Mouse (Mus musculus) heart, adult 2 months (tissue): ENCODE measurements at regions not wholly inside any gene's neighbourhood (a gene's known extent, or its start where the extent isn't known, plus 50 kb on each side); places are given as distances from the start of the nearest gene placed in this dataset.

ENCODE experiments used
- DNase-seq, 2 experiments: peaks; one replicate each; pipeline ENCODE4 v3.0.0; 2021
- H3K27ac ChIP-seq: fragments of 200-600 bp; 2 replicates; pipeline ENCODE4 v1.8.1; 2022
- H3K27me3 ChIP-seq: fragments of 200-500 bp; 2 replicates; pipeline ENCODE4 v1.6.1; 2012; ENCODE audit warnings: mild to moderate bottlenecking, low read length, inconsistent platforms, mixed read lengths; ENCODE audit not compliant: control insufficient read depth, insufficient read depth
- H3K36me3 ChIP-seq: fragments of 200-500 bp; 2 replicates; pipeline ENCODE4 v1.6.1; 2012; ENCODE audit warnings: low read length, inconsistent platforms; ENCODE audit not compliant: control insufficient read depth, insufficient read depth
- H3K4me1 ChIP-seq: fragments of 200-500 bp; 2 replicates; pipeline ENCODE4 v1.6.1; 2011; ENCODE audit warnings: low read length; ENCODE audit not compliant: control insufficient read depth, insufficient read depth
- H3K4me3 ChIP-seq: fragments of 200-600 bp; 2 replicates; pipeline ENCODE4 v1.8.1; 2022
- H3K79me2 ChIP-seq: fragments of 200-500 bp; replicated peaks from 2 replicates; pipeline ENCODE4 v1.6.1; 2012; ENCODE audit warnings: mild to moderate bottlenecking, inconsistent platforms, low read length, moderate library complexity, mixed read lengths; ENCODE audit not compliant: control insufficient read depth, insufficient read depth
- H3K9ac ChIP-seq: fragments of 200-500 bp; 2 replicates; pipeline ENCODE4 v1.6.1; 2012; ENCODE audit warnings: low read depth, mild to moderate bottlenecking, control low read depth, inconsistent platforms, low read length, mixed read lengths
- CTCF ChIP-seq: fragments of 200-600 bp; IDR thresholded peaks from 2 replicates; pipeline ENCODE4 v1.8.1; 2022; ENCODE audit warnings: antibody characterized with exemption, mild to moderate bottlenecking, moderate library complexity
- EP300 ChIP-seq: fragments of 200-500 bp; IDR thresholded peaks from 2 replicates; pipeline ENCODE4 v1.6.1; 2011; ENCODE audit warnings: low read depth, low read length, control low read depth; ENCODE audit not compliant: insufficient read depth
- POLR2A ChIP-seq: fragments of 200-500 bp; IDR thresholded peaks from 2 replicates; pipeline ENCODE4 v1.6.1; 2011; ENCODE audit warnings: mild to moderate bottlenecking, low read depth, low read length, control low read depth; ENCODE audit not compliant: insufficient read depth
- WGBS: fragments of 180-500 bp; shearing (Covaris S2); methylation state at CpG from one replicate; pipeline ENCODE4 v1.1.7; 2018; 5-methylcytosine and 5-hydroxymethylcytosine counted together
- intact Hi-C: fragments of 180-260 bp; cut with DNase I; formaldehyde crosslinking; loops from one replicate; pipeline ENCODE4 v1.15.1; 2025

DNA sequence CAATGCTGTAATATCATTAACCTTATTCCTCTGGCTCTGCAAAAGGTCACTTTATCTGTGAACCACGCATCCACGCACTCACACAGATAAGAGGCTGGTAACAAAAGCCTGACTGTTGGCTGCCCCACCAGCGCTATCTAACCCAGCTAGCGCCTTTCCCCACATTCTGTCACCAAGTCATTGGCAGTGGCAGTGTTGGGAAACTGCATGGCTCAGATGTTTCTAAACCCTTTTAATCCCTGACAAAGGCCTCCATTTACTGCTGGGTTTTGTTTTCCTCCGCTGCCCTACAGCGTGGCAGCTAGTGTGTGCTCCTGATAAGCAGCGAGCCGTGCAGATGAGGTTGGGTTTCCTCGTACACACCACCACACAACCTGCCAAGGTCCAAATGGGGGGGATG, 55.7 kb downstream of the Id4 start:
- no peaks in the 10 kb centered on the region for H3K79me2 ChIP-seq
- no peak for DNase-seq
- 38% methylated on average over 9 of the region's 9 CpGs for WGBS
- H3K4me1 ChIP-seq, result peaks cover 5% of the 10 kb centered on the region
- intact Hi-C loops, result no loop called here
- H3K4me3 ChIP-seq, result no peak overlapping the region
- H3K9ac ChIP-seq, result no peak overlapping the region
- no peaks in the 10 kb centered on the region for H3K27me3 ChIP-seq
- H3K36me3 ChIP-seq, result no peaks in the 10 kb centered on the region
- no peak overlapping the region for H3K27ac ChIP-seq
- TF ChIP-seq POLR2A (no peak), CTCF (no peak)

DNA sequence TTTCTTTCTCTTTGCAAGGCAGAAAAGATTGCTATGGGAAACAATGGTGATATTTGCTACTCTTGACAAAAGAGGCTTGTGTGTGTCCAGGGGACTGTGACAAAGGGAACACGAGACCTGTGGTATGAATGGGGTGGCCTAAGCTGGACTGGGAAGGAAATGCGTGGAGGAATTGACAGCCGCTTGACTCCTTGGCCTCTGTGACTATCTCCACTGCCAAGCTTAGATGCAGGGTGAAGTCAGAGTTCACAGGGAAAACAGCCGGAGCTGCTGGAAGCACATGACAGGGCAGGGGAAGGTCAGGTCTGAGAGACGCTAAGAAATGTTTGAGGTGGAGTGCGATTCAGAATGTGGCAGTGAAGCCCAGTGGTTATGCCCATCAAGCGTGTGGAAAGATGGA, 56.4 kb downstream of the Id4 start:
- TF ChIP-seq POLR2A, result no peak
- peak in 1 of 2 experiments; percentile 4 for DNase-seq
- Histone ChIP-seq H3K27ac (no peak overlapping the region), H3K27me3 (no peaks in the 10 kb centered on the region), H3K4me1 (peaks cover 5% of the 10 kb centered on the region), H3K4me3 (no peak overlapping the region), H3K79me2 (no peaks in the 10 kb centered on the region), H3K36me3 (no peaks in the 10 kb centered on the region), H3K9ac (no peak overlapping the region)
- intact Hi-C loops, result no loop called here
- WGBS, result 32% methylated on average over 7 of the region's 7 CpGs

DNA sequence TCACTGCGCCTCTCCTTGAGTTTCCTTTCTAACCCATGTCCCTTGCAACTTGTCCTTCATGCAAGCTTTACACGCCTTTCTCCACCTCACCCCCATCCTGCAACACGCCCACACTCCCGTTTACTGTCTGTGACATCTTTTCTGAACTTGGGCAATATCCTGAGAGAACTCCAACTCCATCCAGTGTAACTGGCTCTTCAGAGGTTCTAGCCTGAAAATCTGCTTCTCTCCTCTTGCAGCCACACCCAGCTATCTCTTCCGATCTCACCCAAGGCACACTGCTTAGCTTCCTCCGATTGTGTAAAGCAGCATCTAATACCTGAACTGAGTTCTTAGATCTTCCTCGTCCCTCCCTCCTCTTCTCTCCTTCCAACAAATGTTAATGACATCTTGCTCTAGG, 58.0 kb downstream of the Id4 start:
- Histone ChIP-seq H3K9ac (no peak overlapping the region), H3K27ac (no peak overlapping the region), H3K4me3 (no peak overlapping the region), H3K36me3 (no peaks in the 10 kb centered on the region), H3K79me2 (no peaks in the 10 kb centered on the region), H3K27me3 (no peaks in the 10 kb centered on the region), H3K4me1 (peaks cover 5% of the 10 kb centered on the region)
- intact Hi-C loops, result no loop called here
- WGBS, result 62% methylated on average over 7 of the region's 7 CpGs
- no peak for DNase-seq
- TF ChIP-seq EP300, result no peak
- TF ChIP-seq CTCF, result no peak
- TF ChIP-seq POLR2A, result no peak

DNA sequence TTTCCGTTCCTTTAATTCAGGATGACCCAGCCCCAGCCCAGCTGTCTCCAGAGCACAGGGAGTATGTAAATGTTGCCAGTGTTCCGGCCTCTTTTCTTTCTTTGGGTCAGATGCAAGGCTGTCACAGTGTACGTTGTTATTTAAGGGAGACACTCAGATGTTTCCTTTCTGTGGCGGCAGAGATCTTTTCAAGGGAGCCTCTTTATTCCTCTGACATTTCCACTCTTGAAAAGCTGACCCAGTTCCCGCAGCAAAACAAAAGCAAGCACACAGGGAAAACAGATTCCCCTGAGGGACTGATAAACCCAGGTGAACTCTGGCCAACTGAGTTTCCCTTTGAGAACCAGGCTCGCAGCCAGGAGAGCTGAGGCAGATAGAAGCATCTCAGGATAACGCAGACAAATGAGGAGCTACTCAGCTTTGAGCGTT, 63.3 kb downstream of the Id4 start:
- no peak overlapping the region for H3K9ac ChIP-seq

DNA sequence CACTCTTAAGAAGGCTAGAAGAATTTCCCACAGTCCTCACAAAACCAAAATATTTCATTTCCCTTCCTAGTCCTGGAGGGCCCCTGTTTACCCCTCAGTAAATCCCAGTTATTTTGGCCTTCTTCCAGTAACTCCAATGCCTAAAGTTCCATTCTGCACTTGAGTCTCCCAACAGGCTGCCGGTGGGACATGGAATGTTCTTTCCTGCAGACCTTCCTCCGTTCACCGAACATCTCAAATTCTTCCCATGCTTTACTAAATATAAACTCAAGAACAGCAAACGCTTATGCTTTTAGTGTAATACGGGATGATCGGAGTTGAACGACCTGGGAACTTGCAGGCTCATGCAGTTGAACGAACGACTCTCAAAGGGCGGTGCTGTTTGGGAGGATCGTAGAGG, 69.6 kb downstream of the Id4 start:
- H3K79me2 ChIP-seq, result no peaks in the 10 kb centered on the region
- H3K27me3 ChIP-seq, result no peaks in the 10 kb centered on the region
- TF ChIP-seq EP300, result no peak
- no peak for TF ChIP-seq POLR2A
- no peak for TF ChIP-seq CTCF
- H3K4me1 ChIP-seq, result no peaks in the 10 kb centered on the region
- H3K9ac ChIP-seq, result no peak overlapping the region
- no peak overlapping the region for H3K27ac ChIP-seq
- DNase-seq, result no peak
- H3K4me3 ChIP-seq, result no peak overlapping the region
- intact Hi-C loops, result no loop called here
- WGBS, result 48% methylated on average over 11 of the region's 11 CpGs
- no peaks in the 10 kb centered on the region for H3K36me3 ChIP-seq

More for the DNA sequence above, 63.3 kb downstream of the Id4 start:
- Histone ChIP-seq H3K27me3 (no peaks in the 10 kb centered on the region), H3K79me2 (no peaks in the 10 kb centered on the region), H3K27ac (no peak overlapping the region), H3K4me3 (no peak overlapping the region), H3K36me3 (no peaks in the 10 kb centered on the region), H3K4me1 (0 out of 2 replicates have a peak, but pooled peaks cover 1% of the 10 kb centered on the region)
- TF ChIP-seq POLR2A (no peak), EP300 (no peak), CTCF (no peak)
- intact Hi-C loops, result no loop called here
- peak in 1 of 2 experiments; percentile 32 for DNase-seq
- WGBS, result 5% methylated on average over 8 of the region's 8 CpGs

DNA sequence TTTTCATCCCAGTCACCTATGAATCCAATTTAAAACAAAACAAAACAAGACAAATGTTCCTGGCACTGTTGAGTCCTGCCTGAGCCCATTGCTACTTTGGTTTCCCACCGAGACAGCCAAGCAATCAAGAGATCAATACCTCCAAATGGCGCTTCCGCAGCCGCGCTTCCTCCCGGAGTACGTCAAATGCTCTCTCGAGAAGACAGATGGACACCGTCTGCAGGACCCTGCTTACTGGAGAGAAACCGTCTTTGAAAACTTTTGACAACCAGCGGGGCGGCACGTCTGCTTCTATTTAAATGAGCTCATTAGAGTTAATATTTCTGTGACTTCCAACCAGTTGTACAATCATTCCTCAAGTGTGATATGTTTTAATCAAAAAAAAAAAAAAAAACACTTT, 75.1 kb downstream of the Id4 start:
- no peak for DNase-seq
- intact Hi-C loops, result no loop called here
- no peak overlapping the region for H3K27ac ChIP-seq
- H3K4me3 ChIP-seq, result no peak overlapping the region
- H3K27me3 ChIP-seq, result no peaks in the 10 kb centered on the region
- no peaks in the 10 kb centered on the region for H3K36me3 ChIP-seq
- WGBS, result 85% methylated on average over 13 of the region's 13 CpGs
- H3K4me1 ChIP-seq, result no peaks in the 10 kb centered on the region
- no peak overlapping the region for H3K9ac ChIP-seq
- no peaks in the 10 kb centered on the region for H3K79me2 ChIP-seq
- TF ChIP-seq CTCF (no peak), POLR2A (no peak), EP300 (no peak)

DNA sequence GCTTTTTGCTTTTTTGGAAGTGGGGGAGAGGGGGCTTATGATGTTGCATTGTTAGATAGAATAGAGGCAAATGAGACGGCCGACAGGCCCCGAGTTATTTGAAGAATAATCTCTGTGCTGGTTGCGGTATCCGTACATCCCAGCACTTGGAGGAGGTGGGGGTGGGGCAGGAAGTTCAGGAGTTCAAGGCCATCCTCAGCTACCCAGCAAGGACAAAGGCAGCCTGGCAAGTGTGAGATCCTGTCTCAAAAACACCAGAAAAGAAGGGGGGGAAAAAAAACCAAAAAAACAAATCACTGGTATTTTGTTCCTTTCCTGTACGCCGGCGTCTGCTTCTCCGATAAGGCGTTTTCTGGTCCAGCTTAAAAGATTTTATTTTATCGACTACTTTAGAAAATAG, 75.6 kb downstream of the Id4 start:
- intact Hi-C loops, result no loop called here
- no peaks in the 10 kb centered on the region for H3K4me1 ChIP-seq
- no peak overlapping the region for H3K9ac ChIP-seq
- no peak for DNase-seq
- H3K4me3 ChIP-seq, result no peak overlapping the region
- no peaks in the 10 kb centered on the region for H3K36me3 ChIP-seq
- H3K79me2 ChIP-seq, result no peaks in the 10 kb centered on the region
- H3K27ac ChIP-seq, result no peak overlapping the region
- 40% methylated on average over 11 of the region's 11 CpGs for WGBS
- no peak for TF ChIP-seq POLR2A
- TF ChIP-seq CTCF, result no peak
- no peak for TF ChIP-seq EP300
- no peaks in the 10 kb centered on the region for H3K27me3 ChIP-seq
